Mouse (Mus musculus) cerebellum, adult 2 months (tissue): ENCODE measurements around the gene Gsdme. TPM values are rescaled to one million over a fixed set of nuclear protein-coding genes. Genes with fewer than 3 reads are reported as not detected.

Source experiments
- DNase-seq, 2 experiments: peaks; one replicate each; pipeline ENCODE4 v3.0.0; 2021
- H3K27ac ChIP-seq: fragments of 200-500 bp; 2 replicates; pipeline ENCODE4 v1.5.1; 2012; ENCODE audit warnings: low read length, control low read depth, inconsistent platforms; ENCODE audit not compliant: insufficient read depth
- H3K27me3 ChIP-seq: fragments of 200-500 bp; 2 replicates; pipeline ENCODE4 v1.6.1; 2012; ENCODE audit warnings: inconsistent platforms, mild to moderate bottlenecking, low read length, moderate library complexity; ENCODE audit not compliant: control insufficient read depth, insufficient read depth
- H3K4me1 ChIP-seq: fragments of 200-500 bp; 2 replicates; pipeline ENCODE4 v1.6.1; 2011; ENCODE audit warnings: low read length; ENCODE audit not compliant: control insufficient read depth, insufficient read depth
- H3K4me3 ChIP-seq: fragments of 200-500 bp; replicated peaks from 2 replicates; pipeline ENCODE3; 2011; ENCODE audit warnings: mild to moderate bottlenecking, low read depth, low read length, control low read depth; ENCODE audit not compliant: insufficient read depth
- CTCF ChIP-seq: fragments of 200-500 bp; IDR thresholded peaks from 2 replicates; pipeline ENCODE4 v1.5.1; 2011; ENCODE audit warnings: low read depth, mild to moderate bottlenecking, control low read depth, low read length, moderate library complexity, borderline replicate concordance; ENCODE audit not compliant: insufficient read depth
- POLR2A ChIP-seq: fragments of 200-500 bp; IDR thresholded peaks from 2 replicates; pipeline ENCODE4 v1.6.1; 2011; ENCODE audit warnings: low read length, control low read depth, borderline replicate concordance; ENCODE audit not compliant: insufficient read depth
- WGBS: fragments of 180-500 bp; shearing (Covaris S2); methylation state at CpG from one replicate; pipeline ENCODE4 v1.1.7; 2018; 5-methylcytosine and 5-hydroxymethylcytosine counted together
- polyA plus RNA-seq: library from polyadenylated mRNA; depleted of rRNA; stranded (reverse); fragments of >200 nt; gene quantifications from 2 replicates; pipeline ENCODE4 v1.2.3, GENCODE M21; 2012; rRNA removed

Gsdme gene
- 16.1 and 17.0 TPM in 2 replicates for polyA plus RNA-seq

DNA sequence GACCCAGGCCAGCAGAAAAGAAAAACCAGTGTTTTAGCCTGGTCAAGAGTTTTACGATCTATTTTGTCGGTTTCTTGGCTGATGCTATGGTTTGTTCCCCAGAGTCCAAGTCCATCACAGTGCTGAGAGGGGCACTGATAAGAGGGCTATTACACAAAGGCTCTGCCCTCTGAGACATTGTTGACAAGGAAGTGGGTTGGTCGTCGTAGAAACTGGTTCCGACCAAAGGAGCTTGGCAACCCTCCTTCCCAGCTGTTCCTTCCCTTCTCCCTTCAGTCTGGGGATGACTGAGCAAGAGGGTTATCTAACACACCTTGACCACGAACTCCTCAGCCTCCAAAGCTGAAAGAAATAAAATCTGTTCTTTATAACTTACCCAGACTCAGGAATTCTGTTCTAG, at the start of gene Gsdme:
Gene Gsdme, minus strand, starts transcription at position 193 of the 400 bp plus-strand sequence.
- WGBS: 59% methylated on average over 6 of the region's 6 CpGs
- no peak for TF ChIP-seq POLR2A
- no peak for TF ChIP-seq CTCF
- Histone ChIP-seq H3K4me3 (no peak within 1 kb of the TSS), H3K27me3 (no peaks in the 10 kb centered on the region), H3K27ac (no peak within 1 kb of the TSS), H3K4me1 (peaks cover 5% of the 10 kb centered on the region; the same call in 1 of the 2 replicates)
- no peak for DNase-seq

DNA sequence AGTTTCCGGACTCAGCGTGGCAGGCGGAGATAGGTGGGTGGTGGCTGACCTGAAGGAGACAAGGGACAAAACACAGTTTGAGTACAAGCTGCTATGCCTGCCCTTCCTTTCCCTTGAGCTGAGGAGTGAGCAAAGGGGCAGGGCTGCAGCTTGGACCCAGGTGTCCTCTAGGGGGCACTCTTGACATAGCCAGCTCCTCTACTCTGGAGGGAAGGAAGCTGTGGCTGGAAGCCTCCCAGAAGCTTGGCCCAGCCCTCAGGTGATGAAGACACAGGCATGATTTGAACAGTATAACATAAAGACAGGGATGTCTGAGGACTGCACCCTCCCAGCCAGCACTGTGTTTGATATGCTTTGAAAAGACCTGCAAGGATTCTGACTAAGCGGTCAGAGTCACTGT, 49.0 kb upstream of the Gsdme start:
- TF ChIP-seq CTCF (peak; percentile 96), POLR2A (no peak)

DNA sequence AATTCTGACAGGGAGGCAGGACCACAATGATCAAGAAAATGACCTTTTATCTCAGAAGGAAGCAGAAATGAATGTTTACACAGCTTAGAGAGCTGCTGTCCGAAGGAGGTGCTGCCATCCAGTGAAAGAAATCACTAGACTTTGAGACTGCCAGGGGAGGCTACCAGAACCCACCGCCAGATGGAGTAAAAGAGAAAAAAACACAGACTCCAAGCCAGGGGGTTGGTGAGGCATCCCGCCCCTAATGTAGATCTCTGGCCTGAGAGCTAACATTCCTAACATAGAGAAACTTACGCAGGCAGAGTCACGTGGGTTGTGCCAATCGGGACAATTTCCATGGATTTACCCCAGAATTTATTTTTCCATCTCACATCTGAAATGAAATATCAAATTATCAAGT, 45.4 kb upstream of the Gsdme start:
- Histone ChIP-seq H3K4me1 (no peaks in the 10 kb centered on the region), H3K4me3 (no peak overlapping the region), H3K27me3 (no peaks in the 10 kb centered on the region), H3K27ac (no peak overlapping the region)
- DNase-seq: peak in 1 of 2 experiments; percentile 17
- TF ChIP-seq POLR2A: no peak
- peak; percentile 42; the same call in 1 of the 2 replicates for TF ChIP-seq CTCF
- WGBS: 45% methylated on average over 6 of the region's 6 CpGs

More for the DNA sequence above, 49.0 kb upstream of the Gsdme start:
- Histone ChIP-seq H3K27ac (no peak overlapping the region), H3K27me3 (no peaks in the 10 kb centered on the region), H3K4me1 (no peaks in the 10 kb centered on the region), H3K4me3 (no peak overlapping the region)
- 45% methylated on average over 4 of the region's 4 CpGs for WGBS
- peak; percentile 78 to 86 for DNase-seq

DNA sequence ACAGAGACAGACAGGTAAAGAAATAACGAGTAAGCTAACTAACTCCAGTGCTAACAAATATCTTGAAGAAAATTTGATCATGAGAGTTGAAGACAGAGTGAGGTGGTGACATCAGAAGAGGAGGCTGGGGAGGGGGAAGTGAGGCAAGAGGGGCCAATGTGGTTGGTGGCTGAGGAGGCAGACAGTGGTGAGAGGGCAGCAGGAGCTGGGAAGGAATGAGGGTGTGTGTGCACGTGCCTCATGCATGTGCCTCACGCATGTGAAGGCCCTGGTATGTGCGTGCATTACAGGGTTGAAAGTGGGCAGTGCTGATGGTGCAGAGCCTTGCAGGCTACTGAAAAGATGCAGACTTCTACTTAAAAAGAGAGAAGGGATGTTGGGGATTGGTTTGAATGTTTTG, 43.0 kb upstream of the Gsdme start:
- Histone ChIP-seq H3K4me1 (no peaks in the 10 kb centered on the region), H3K27ac (no peak overlapping the region), H3K27me3 (no peaks in the 10 kb centered on the region), H3K4me3 (no peak overlapping the region)
- TF ChIP-seq CTCF (no peak), POLR2A (no peak)
- DNase-seq: no peak
- WGBS: 81% methylated on average over 4 of the region's 4 CpGs

DNA sequence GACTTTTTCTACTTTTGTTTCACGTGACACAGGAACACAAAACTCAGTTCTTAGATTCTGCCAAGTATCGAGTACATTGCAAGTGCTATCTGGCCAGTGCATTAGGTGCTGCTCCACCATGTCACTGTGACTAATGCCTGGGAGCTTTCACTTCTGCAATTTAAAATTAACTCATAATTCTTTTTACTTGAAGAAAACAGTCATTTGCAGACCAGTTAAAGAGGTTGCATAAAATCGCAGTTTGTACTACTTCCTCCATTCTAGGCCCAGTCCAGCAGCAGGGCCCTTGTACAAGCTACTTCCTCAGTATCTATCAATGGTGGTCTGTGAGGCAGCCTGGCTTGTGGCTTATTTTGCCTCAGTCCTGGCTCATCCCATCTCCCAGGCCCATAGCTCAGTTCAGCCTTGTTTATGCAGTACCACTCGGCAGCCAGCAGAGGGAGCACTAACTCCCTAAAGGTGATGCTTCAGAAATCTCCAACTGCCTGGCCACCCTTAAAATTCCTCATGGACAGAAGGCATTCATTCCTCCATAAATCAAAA, 41.4 kb upstream of the Gsdme start:
- Histone ChIP-seq H3K27me3 (no peaks in the 10 kb centered on the region), H3K4me3 (no peak overlapping the region), H3K4me1 (no peaks in the 10 kb centered on the region), H3K27ac (no peak overlapping the region)
- WGBS: 70% methylated on average over 4 of the region's 4 CpGs
- peak; percentile 68 to 81 for DNase-seq
- peak; percentile 93 for TF ChIP-seq CTCF
- TF ChIP-seq POLR2A: no peak

DNA sequence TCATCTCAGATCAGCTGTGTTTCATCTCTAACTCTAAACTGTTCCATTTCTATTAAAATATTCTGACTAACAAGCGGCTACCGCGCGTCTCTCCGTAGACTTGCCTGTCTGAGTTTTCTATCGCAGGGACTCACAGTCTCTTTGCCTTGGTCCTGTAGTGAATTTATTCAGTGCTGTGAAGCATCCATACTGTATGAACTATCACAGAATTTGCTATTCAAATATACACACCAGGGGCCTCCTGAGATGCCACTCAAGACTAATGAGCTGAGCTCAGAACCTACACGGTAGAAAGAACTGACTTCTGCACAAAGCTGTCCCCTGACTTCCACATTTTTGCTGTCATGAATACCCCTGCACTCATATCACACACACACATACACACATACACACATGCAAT, 37.5 kb upstream of the Gsdme start:
- no peak overlapping the region for H3K27ac ChIP-seq
- TF ChIP-seq CTCF (no peak), POLR2A (no peak)
- DNase-seq: no peak
- WGBS: 73% methylated on average over 7 of the region's 7 CpGs
- no peaks in the 10 kb centered on the region for H3K27me3 ChIP-seq
- H3K4me3 ChIP-seq: no peak overlapping the region
- no peaks in the 10 kb centered on the region for H3K4me1 ChIP-seq

DNA sequence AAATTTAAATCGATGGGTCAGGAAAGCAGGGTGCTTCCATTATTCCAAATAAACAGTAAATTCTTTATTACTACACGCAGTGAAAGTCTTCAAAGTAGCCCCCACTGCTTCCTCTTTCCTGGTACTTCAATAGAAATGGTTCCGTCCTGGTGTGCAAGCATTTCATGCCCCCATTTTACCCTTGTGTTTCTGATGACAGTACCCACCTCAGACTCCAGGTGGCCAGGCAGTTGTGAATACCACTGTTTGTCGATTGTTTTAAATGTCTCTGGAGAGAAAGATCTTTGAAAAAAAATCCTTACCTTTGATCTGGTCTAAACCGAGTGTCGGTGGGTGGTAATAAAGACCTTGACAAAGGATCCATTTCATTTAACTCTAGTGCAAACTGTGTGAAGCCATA, 37.0 kb upstream of the Gsdme start:
- no peak overlapping the region for H3K4me3 ChIP-seq
- TF ChIP-seq POLR2A: no peak
- TF ChIP-seq CTCF: no peak
- no peaks in the 10 kb centered on the region for H3K27me3 ChIP-seq
- no peak for DNase-seq
- WGBS: 42% methylated on average over 6 of the region's 6 CpGs
- no peak overlapping the region for H3K27ac ChIP-seq
- H3K4me1 ChIP-seq: no peaks in the 10 kb centered on the region

DNA sequence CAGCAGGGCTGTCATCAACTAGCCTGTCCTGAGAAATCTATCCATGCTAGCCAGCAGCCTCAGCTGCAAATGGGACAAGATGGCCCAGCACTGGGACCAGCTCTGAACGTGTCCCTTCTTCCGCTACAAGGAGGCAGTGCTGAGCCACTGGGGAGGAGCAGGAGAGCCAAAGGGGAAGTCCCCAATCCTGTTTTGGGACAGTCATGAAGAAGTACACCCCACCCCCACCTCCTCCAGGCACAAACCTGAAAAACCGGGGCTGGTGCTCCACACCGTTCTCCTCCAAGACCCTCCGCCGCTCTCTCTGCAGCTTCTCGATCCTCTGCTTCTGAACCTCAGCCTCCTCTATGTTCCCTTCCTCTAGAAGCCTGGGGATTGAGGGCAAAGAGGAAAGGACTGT, 35.4 kb upstream of the Gsdme start:
- WGBS: 85% methylated on average over 7 of the region's 7 CpGs
- DNase-seq: no peak
- Histone ChIP-seq H3K27me3 (no peaks in the 10 kb centered on the region), H3K4me1 (no peaks in the 10 kb centered on the region), H3K4me3 (no peak overlapping the region), H3K27ac (no peak overlapping the region)
- TF ChIP-seq CTCF (no peak), POLR2A (no peak)

DNA sequence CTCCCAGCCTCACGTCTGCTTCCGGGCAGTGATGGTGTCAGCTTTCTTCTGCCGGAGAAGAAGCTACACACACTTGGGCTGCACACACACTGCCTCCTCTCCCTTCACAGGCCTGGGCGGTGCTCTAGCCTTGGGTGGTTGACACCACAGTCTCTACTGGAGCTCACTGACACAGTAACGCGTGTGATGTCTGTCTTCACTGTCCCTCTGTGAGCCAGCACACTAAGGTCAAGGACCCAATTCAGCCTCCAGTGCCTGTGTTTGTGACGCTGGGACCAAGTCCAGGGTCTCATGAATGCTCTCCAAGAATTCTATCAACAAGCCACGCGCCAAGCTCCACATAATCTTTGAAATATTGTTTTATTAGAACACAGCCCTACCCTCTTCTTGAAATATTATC, 34.0 kb upstream of the Gsdme start:
- 85% methylated on average over 9 of the region's 9 CpGs for WGBS
- H3K27me3 ChIP-seq: no peaks in the 10 kb centered on the region
- DNase-seq: no peak
- no peaks in the 10 kb centered on the region for H3K4me1 ChIP-seq
- H3K27ac ChIP-seq: no peak overlapping the region
- TF ChIP-seq CTCF (no peak), POLR2A (no peak)
- no peak overlapping the region for H3K4me3 ChIP-seq
